Mouse (Mus musculus) CH12.LX (cell line): ENCODE measurements around the gene Lepr.

Experiments
- CHD1 ChIP-seq: IDR thresholded peaks from 2 replicates; pipeline ENCODE4 v1.6.1; 2012; ENCODE audit warnings: low read depth, low read length, improper control_type of control experiment, inconsistent platforms
- CTCF ChIP-seq, 2 experiments: IDR thresholded peaks in 1 of 2; conservative IDR thresholded peaks in 1 of 2; 2 replicates each; pipeline ENCODE4 v1.5.1; 2011 to 2012; ENCODE audit warnings: low read depth in 2 of 2, low read length in 2 of 2, improper control_type of control experiment in 1 of 2, inconsistent platforms in 1 of 2, mild to moderate bottlenecking in 1 of 2, moderate library complexity in 1 of 2
- EP300 ChIP-seq: IDR thresholded peaks from 2 replicates; pipeline ENCODE4 v1.6.1; 2011; ENCODE audit warnings: low read length, improper control_type of control experiment
- HCFC1 ChIP-seq: IDR thresholded peaks from 2 replicates; pipeline ENCODE4 v1.6.1; 2012; ENCODE audit warnings: low read depth, mild to moderate bottlenecking, inconsistent platforms, low read length, improper control_type of control experiment
- KAT2A ChIP-seq: IDR thresholded peaks from 2 replicates; pipeline ENCODE4 v1.6.1; 2012; ENCODE audit warnings: low read length, improper control_type of control experiment, inconsistent platforms; ENCODE audit not compliant: insufficient replicate concordance
- MXI1 ChIP-seq: IDR thresholded peaks from 2 replicates; pipeline ENCODE4 v1.6.1; 2011; ENCODE audit warnings: mild to moderate bottlenecking, low read depth, low read length, improper control_type of control experiment
- POLR2A ChIP-seq: IDR thresholded peaks from 2 replicates; pipeline ENCODE4 v1.6.1; 2011; ENCODE audit warnings: low read depth, mild to moderate bottlenecking, improper control_type of control experiment, low read length
- RAD21 ChIP-seq: IDR thresholded peaks from 2 replicates; pipeline ENCODE4 v1.6.1; 2011; ENCODE audit warnings: low read depth, mild to moderate bottlenecking, low read length, improper control_type of control experiment, moderate library complexity
- TCF12 ChIP-seq: IDR thresholded peaks from 2 replicates; pipeline ENCODE4 v1.6.1; 2014; ENCODE audit warnings: low read depth, mild to moderate bottlenecking, inconsistent platforms, low read length, improper control_type of control experiment
- UBTF ChIP-seq: IDR thresholded peaks from 2 replicates; pipeline ENCODE4 v1.6.1; 2012; ENCODE audit warnings: low read depth, mild to moderate bottlenecking, inconsistent platforms, low read length, improper control_type of control experiment, moderate library complexity
- USF1 ChIP-seq: IDR thresholded peaks from 2 replicates; pipeline ENCODE4 v1.6.1; 2014; ENCODE audit warnings: low read depth, mild to moderate bottlenecking, inconsistent platforms, low read length, improper control_type of control experiment

- TF ChIP-seq CTCF (conservative IDR thresholded peaks at IDR 0.05 in 1 of 2, IDR thresholded peaks at IDR 0.05 in 1 of 2; ENCODE audit: low read depth in 2 of 2, low read length in 2 of 2) = no peak
- TF ChIP-seq POLR2A = no peak
- TF ChIP-seq TCF12 = no peak
- TF ChIP-seq USF1 = no peak
- TF ChIP-seq UBTF = no peak
- TF ChIP-seq RAD21 = no peak
- TF ChIP-seq HCFC1 = no peak
- TF ChIP-seq KAT2A = no peak
- no peak for TF ChIP-seq CHD1
- TF ChIP-seq EP300 = no peak
- TF ChIP-seq MXI1 = no peak
These were observed 145.1 kb downstream of the Lepr start for GRCm38 (mm10) chr4:101862289-101862688.
